Mouse (Mus musculus) layer of hippocampus, postnatal 25 days (tissue): Measurements from ENCODE around the gene Nudt16l1. TPM values are rescaled to one million over a fixed set of nuclear protein-coding genes. Genes with fewer than 3 reads are reported as not detected.

Source experiments
- total RNA-seq, 2 experiments: library from RNA; stranded (reverse); gene quantifications; 2 replicates each; pipeline ENCODE4 v1.2.3; 2021

Nudt16l1 gene
- total RNA-seq, 2 experiments from 2014 or later: 68.8 to 78.4 TPM

Other genes with a start within 250 kb of the Nudt16l1 start
- gene Nmral1, start 219.4 kb upstream of the Nudt16l1 start, total RNA-seq: 10 to 100 TPM; 16.0 to 17.7 TPM
- gene Hmox2, start 212.4 kb upstream of the Nudt16l1 start, total RNA-seq: 10 to 100 TPM; 87.7 to 98.0 TPM
- gene Cdip1, start 148.5 kb upstream of the Nudt16l1 start, total RNA-seq: 100 to 1,000 TPM; 237 to 239 TPM
- not detected for gene 4930562C15Rik, start 103.3 kb upstream of the Nudt16l1 start, total RNA-seq
- gene Ubald1, start 58.4 kb upstream of the Nudt16l1 start, total RNA-seq: 100 to 1,000 TPM in 1 of 2 experiments, 10 to 100 TPM in 1; 93.5 to 103 TPM
- 100 to 1,000 TPM; 219 to 221 TPM for gene Mgrn1, start 52.5 kb upstream of the Nudt16l1 start, total RNA-seq
- 10 to 100 TPM; 59.7 to 74.3 TPM for gene Anks3, start 25.4 kb downstream of the Nudt16l1 start, total RNA-seq
- gene Sept12, start 59.1 kb downstream of the Nudt16l1 start, total RNA-seq: not detected
- not detected for gene Smim22, start 68.5 kb downstream of the Nudt16l1 start, total RNA-seq
- gene Rogdi, start 74.8 kb downstream of the Nudt16l1 start, total RNA-seq: 100 to 1,000 TPM; 361 to 407 TPM
- 100 to 1,000 TPM; 135 to 138 TPM for gene Glyr1, start 111.1 kb downstream of the Nudt16l1 start, total RNA-seq
- 10 to 100 TPM; 41.4 to 42.1 TPM for gene Ubn1, start 111.3 kb downstream of the Nudt16l1 start, total RNA-seq
- gene Ppl, start 193.7 kb downstream of the Nudt16l1 start, total RNA-seq: 1 to 10 TPM; 1.3 to 1.6 TPM
- 1 to 10 TPM; 5.8 to 6.7 TPM for gene Sec14l5, start 208.3 kb downstream of the Nudt16l1 start, total RNA-seq